10 mouse cellular contexts compared by ENCODE assay signal in genomic region chr16:26447594-26447993, GRCm38 (mm10). TPM values are rescaled to one million over a fixed set of nuclear protein-coding genes. Genes with fewer than 3 reads are reported as not detected.
DNase-seq lines count a peak whose midpoint lies in the region; ATAC-seq and TF ChIP-seq lines count a peak whose summit lies in the region.
"Had no signal": no experiment of that assay in that cellular context is flagged by ENCODE, and none has a peak within 500 bp of the region (broad histone marks: within the 10 kb centered on the region; RNA-seq: fewer than 3 reads in every experiment).

No protein-coding gene starts in this region.

- no peak overlapping the region for H3K27ac ChIP-seq in heart, embryonic 10.5 days
- no peak overlapping the region for H3K27ac ChIP-seq in liver, postnatal 0 days (ENCODE audit: low read depth)

- peak; percentile 73 for TF ChIP-seq CTCF in liver, postnatal 0 days (IDR thresholded peaks at IDR 0.05; ENCODE audit: low read depth)

- no peaks in the 10 kb centered on the region for H3K27me3 ChIP-seq in heart, embryonic 10.5 days (ENCODE audit: insufficient read depth, poor library complexity, severe bottlenecking)
- no peaks in the 10 kb centered on the region for H3K27me3 ChIP-seq in liver, postnatal 0 days (ENCODE audit: insufficient read depth, low read length)

- H3K36me3 ChIP-seq in heart, embryonic 10.5 days, result no peaks in the 10 kb centered on the region
- no peaks in the 10 kb centered on the region for H3K36me3 ChIP-seq in liver, postnatal 0 days (replicated peaks; ENCODE audit: insufficient read depth, low read length)

- 55% methylated on average over 2 of the region's 2 CpGs for WGBS in heart, embryonic 10.5 days
- WGBS in liver, postnatal 0 days (ENCODE audit: insufficient replicate concordance), result 53% methylated on average over 2 of the region's 2 CpGs

- H3K9me3 ChIP-seq in heart, embryonic 10.5 days, result no peaks in the 10 kb centered on the region
- no peaks in the 10 kb centered on the region for H3K9me3 ChIP-seq in liver, postnatal 0 days (ENCODE audit: low read length)

- H3K4me2 ChIP-seq in liver, postnatal 0 days (ENCODE audit: low read depth, low read length), result no peak overlapping the region

- no peak for TF ChIP-seq EP300 in liver, postnatal 0 days (IDR thresholded peaks at IDR 0.05; ENCODE audit: low read depth)

- H3K9ac ChIP-seq in liver, postnatal 0 days (replicated peaks), result no peak overlapping the region

- peak; percentile 88 for DNase-seq in heart, adult 11 months
- DNase-seq in heart, embryonic 10.5 days (ENCODE audit: low spot score), result no peak
- peak; percentile 72 for DNase-seq in 416B (ENCODE audit: low read depth)
- peak; percentile 8 to 31 for DNase-seq in cerebellum, postnatal 25 days
- peak; percentile 14 for DNase-seq in heart, postnatal 4 days
- DNase-seq in liver, postnatal 0 days, result peak; percentile 29
- no peak for DNase-seq in c-Kit-positive CD71-positive TER-119-positive erythroid progenitor cells, embryonic 14.5 days (ENCODE audit: low spot score)

- no peaks in the 10 kb centered on the region for H3K4me1 ChIP-seq in heart, embryonic 10.5 days
- no peaks in the 10 kb centered on the region for H3K4me1 ChIP-seq in liver, postnatal 0 days (ENCODE audit: insufficient read depth)

- ATAC-seq in liver, postnatal 0 days, result peak; percentile 82
- ATAC-seq in erythroblast, adult 5-6 weeks (replicated peaks; ENCODE audit: low FRiP score, poor library complexity, severe bottlenecking), result no peak

- no peak overlapping the region for H3K4me3 ChIP-seq in heart, embryonic 10.5 days
- H3K4me3 ChIP-seq in liver, postnatal 0 days (ENCODE audit: low read depth, low read length), result no peak overlapping the region

RNA-seq across cellular contexts. Expression of gene Cldn16, which starts 15.3 kb away (rescaled TPM):
- not detected in 2 replicates for polyA plus RNA-seq in heart, embryonic 10.5 days (2016; fragmentation: Nextera tagmentation; extraction: Ambion mirVana)
- total RNA-seq in heart, postnatal 4 days (2021), result not detected
- not detected in 2 replicates for polyA plus RNA-seq in liver, postnatal 0 days (2015; fragmentation: Nextera tagmentation; extraction: Ambion mirVana)
- total RNA-seq in erythroblast, adult 5-6 weeks (2015; ENCODE audit: low replicate concordance), result not detected in 2 replicates
- total RNA-seq in erythroblast, adult 5-6 weeks (2017; ENCODE audit: low replicate concordance), result not detected in 2 replicates
- polyA plus RNA-seq: limb, embryonic 11.5 days; spleen, adult 2 months had no signal

Comparison
In these comparisons a context has a peak if more than half of its experiments do, and no peak if none do; other contexts are left out.
1. DNase-seq: peak in heart, adult 11 months (single experiment), 416B (single experiment), cerebellum, postnatal 25 days (2 of 2), heart, postnatal 4 days (single experiment) and liver, postnatal 0 days (single experiment); none in heart, embryonic 10.5 days (single experiment) and c-Kit-positive CD71-positive TER-119-positive erythroid progenitor cells, embryonic 14.5 days (single experiment).